Mouse (Mus musculus) kidney, adult 2 months (tissue): Measurements from ENCODE around the gene Cyfip2. TPM values are rescaled to one million over a fixed set of nuclear protein-coding genes. Genes with fewer than 3 reads are reported as not detected.

Source experiments
- DNase-seq: peaks from one replicate; pipeline ENCODE4 v3.0.0; 2021
- H3K27ac ChIP-seq: fragments of 200-500 bp; 2 replicates; pipeline ENCODE4 v1.5.1; 2012; ENCODE audit warnings: low read depth, low read length, control low read depth, inconsistent platforms; ENCODE audit not compliant: insufficient read depth
- H3K27me3 ChIP-seq: fragments of 200-500 bp; replicated peaks from 2 replicates; pipeline ENCODE4 v1.6.1; 2012; ENCODE audit warnings: mild to moderate bottlenecking, moderate library complexity, low read length, inconsistent platforms; ENCODE audit not compliant: control insufficient read depth, insufficient read depth
- H3K36me3 ChIP-seq: fragments of 200-500 bp; 2 replicates; pipeline ENCODE4 v1.6.1; 2012; ENCODE audit warnings: mild to moderate bottlenecking, moderate library complexity, low read length, inconsistent platforms; ENCODE audit not compliant: control insufficient read depth, insufficient read depth
- H3K4me1 ChIP-seq: fragments of 200-500 bp; 2 replicates; pipeline ENCODE4 v1.6.1; 2011; ENCODE audit warnings: low read length; ENCODE audit not compliant: control insufficient read depth, insufficient read depth
- H3K4me3 ChIP-seq: fragments of 200-500 bp; 2 replicates; pipeline ENCODE4 v1.5.1; 2011; ENCODE audit warnings: mild to moderate bottlenecking, low read depth, low read length, control low read depth; ENCODE audit not compliant: insufficient read depth
- CTCF ChIP-seq: fragments of 200-500 bp; conservative IDR thresholded peaks from 2 replicates; pipeline ENCODE4 v1.5.1; 2011; ENCODE audit warnings: low read depth, mild to moderate bottlenecking, control low read depth, low read length, moderate library complexity, mixed read lengths; ENCODE audit not compliant: insufficient read depth, insufficient read length
- POLR2A ChIP-seq: fragments of 200-500 bp; IDR thresholded peaks from one replicate; pipeline ENCODE4 v1.6.1; 2011; ENCODE audit warnings: low read depth, low read length, control low read depth
- WGBS: fragments of 180-500 bp; shearing (Covaris S2); methylation state at CpG from one replicate; pipeline ENCODE4 v1.1.7; 2018; 5-methylcytosine and 5-hydroxymethylcytosine counted together
- polyA plus RNA-seq: library from polyadenylated mRNA; depleted of rRNA; stranded (reverse); fragments of >200 nt; gene quantifications from 2 replicates; pipeline ENCODE4 v1.2.3, GENCODE M21; 2012

Gene Cyfip2
- polyA plus RNA-seq, 1 experiment = 71.1 TPM

GRCm38 (mm10) chr11:46220211-46220610 is 92.4 kb downstream of the Cyfip2 start:
- no peak for DNase-seq
- Histone ChIP-seq H3K27me3 (no peaks in the 10 kb centered on the region), H3K36me3 (peaks cover 2% of the 10 kb centered on the region; the same call in 1 of the 2 replicates), H3K4me3 (no peak overlapping the region), H3K27ac (no peak overlapping the region), H3K4me1 (no peaks in the 10 kb centered on the region)
- no peak for TF ChIP-seq CTCF
- 83% methylated on average over 2 of the region's 2 CpGs for WGBS

- Histone ChIP-seq H3K27ac (no peak overlapping the region), H3K4me3 (no peak overlapping the region), H3K36me3 (peaks cover 2% of the 10 kb centered on the region; the same call in 1 of the 2 replicates), H3K27me3 (no peaks in the 10 kb centered on the region), H3K4me1 (no peaks in the 10 kb centered on the region)
- no peak for DNase-seq
- TF ChIP-seq POLR2A = no peak
- no peak for TF ChIP-seq CTCF
- WGBS = 85% methylated on average over 9 of the region's 9 CpGs
Measured at GRCm38 (mm10) chr11:46219380-46219779, 93.3 kb downstream of the Cyfip2 start.

GRCm38 (mm10) chr11:46218584-46218983 is 94.1 kb downstream of the Cyfip2 start:
- H3K27ac ChIP-seq = no peak overlapping the region
- no peaks in the 10 kb centered on the region for H3K27me3 ChIP-seq
- peaks cover 2% of the 10 kb centered on the region; the same call in 1 of the 2 replicates for H3K36me3 ChIP-seq
- TF ChIP-seq CTCF (no peak), POLR2A (no peak)
- no peak overlapping the region for H3K4me3 ChIP-seq
- no peak for DNase-seq
- no peaks in the 10 kb centered on the region for H3K4me1 ChIP-seq
- WGBS = 38% methylated on average over 5 of the region's 5 CpGs

GRCm38 (mm10) chr11:46217686-46218085 is 95.0 kb downstream of the Cyfip2 start:
- Histone ChIP-seq H3K27me3 (no peaks in the 10 kb centered on the region), H3K36me3 (peaks cover 2% of the 10 kb centered on the region; the same call in 1 of the 2 replicates), H3K4me3 (no peak overlapping the region), H3K27ac (no peak overlapping the region), H3K4me1 (no peaks in the 10 kb centered on the region)
- WGBS = 80% methylated on average over 9 of the region's 9 CpGs
- no peak for TF ChIP-seq POLR2A
- TF ChIP-seq CTCF = no peak
- DNase-seq = no peak

- DNase-seq = no peak
- Histone ChIP-seq H3K4me1 (no peaks in the 10 kb centered on the region), H3K27me3 (no peaks in the 10 kb centered on the region), H3K4me3 (no peak overlapping the region), H3K36me3 (peaks cover 2% of the 10 kb centered on the region; the same call in 1 of the 2 replicates), H3K27ac (no peak overlapping the region)
- WGBS = 74% methylated on average over 7 of the region's 7 CpGs
- no peak for TF ChIP-seq POLR2A
- no peak for TF ChIP-seq CTCF
Measured at GRCm38 (mm10) chr11:46216669-46217068, 96.0 kb downstream of the Cyfip2 start.

GRCm38 (mm10) chr11:46215354-46215753 is 97.3 kb downstream of the Cyfip2 start:
- no peaks in the 10 kb centered on the region for H3K4me1 ChIP-seq
- TF ChIP-seq CTCF (peak; percentile 98), POLR2A (no peak)
- 20% methylated on average over 3 of the region's 3 CpGs for WGBS
- H3K27me3 ChIP-seq = no peaks in the 10 kb centered on the region
- H3K4me3 ChIP-seq = no peak overlapping the region
- H3K36me3 ChIP-seq = no peaks in the 10 kb centered on the region
- DNase-seq = peak; percentile 69
- no peak overlapping the region for H3K27ac ChIP-seq

DNA sequence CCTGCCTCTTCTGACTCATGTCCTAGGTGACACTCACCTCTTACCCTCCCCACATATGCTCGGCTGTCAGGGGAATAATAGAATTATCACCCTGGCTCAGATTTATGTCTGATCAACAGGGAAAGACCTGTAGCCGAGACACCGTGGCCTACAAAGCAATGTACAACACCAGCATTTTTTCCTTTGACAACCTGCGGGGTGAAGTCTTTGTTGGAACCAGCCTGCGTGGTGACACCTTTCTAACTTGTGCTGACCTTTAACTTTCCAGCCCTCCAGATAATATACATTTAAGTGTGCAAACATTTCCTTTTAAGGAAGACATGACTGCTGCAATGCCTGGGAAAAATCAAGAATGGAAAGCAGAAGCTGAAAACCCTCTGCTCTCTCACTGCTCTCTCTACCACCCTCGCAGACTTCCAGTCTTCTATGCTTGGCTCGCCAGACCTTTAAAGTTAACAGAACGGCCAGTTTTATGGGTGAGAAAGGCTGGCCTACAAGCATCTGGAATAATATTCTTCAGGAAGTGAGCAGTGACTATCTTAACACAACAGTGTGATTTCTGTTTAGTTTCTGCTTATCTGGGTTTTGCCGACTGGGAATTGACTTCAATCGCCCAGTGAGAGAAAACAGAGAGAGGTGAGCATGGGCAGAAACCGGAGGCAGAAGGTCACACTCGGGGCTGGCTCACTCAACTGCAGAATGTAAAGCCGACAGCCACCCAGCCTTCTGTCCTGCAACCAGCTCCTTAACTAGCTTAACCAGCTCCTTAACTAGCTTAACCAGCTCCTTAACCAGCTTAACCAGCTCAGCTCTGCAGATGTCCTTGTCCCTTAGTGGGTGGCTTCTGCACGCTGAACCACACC is 98.1 kb downstream of the Cyfip2 start:
- H3K4me1 ChIP-seq = peaks cover 1% of the 10 kb centered on the region; the same call in 1 of the 2 replicates
- TF ChIP-seq CTCF (no peak), POLR2A (no peak)
- no peaks in the 10 kb centered on the region for H3K36me3 ChIP-seq
- H3K27me3 ChIP-seq = no peaks in the 10 kb centered on the region
- no peak overlapping the region for H3K4me3 ChIP-seq
- H3K27ac ChIP-seq = 0 out of 2 replicates have a peak overlapping the region, but pooled peaks have one; percentile 26
- DNase-seq = no peak
- whole genome bisulfite sequencing = 57% methylated on average over 14 of the region's 14 CpGs
